Mouse (Mus musculus): ENCODE results near the gene Skint7. TPM values are rescaled to one million over a fixed set of nuclear protein-coding genes. Genes with fewer than 3 reads are reported as not detected.

Skint7 gene
- not detected for polyA plus RNA-seq (2015; fragmentation: Illumina TruSeq; extraction: RNeasy Lipid Tissue Mini Kit (QIAGEN cat#74804); ENCODE audit: insufficient read depth, low read depth, low replicate concordance)

GRCm38 (mm10) chr4:111972623-111973022 is at the start of gene Skint7:
Skint7 (plus strand) TSS chr4:111972923.

GRCm38 (mm10) chr4:112005969-112006368 is 33.2 kb downstream of the Skint7 start, which contains the start of gene Skint1:
Skint1 (plus strand) TSS chr4:112006269.

Other genes with a start within 250 kb of the Skint7 start
- not detected for gene Slc5a9, start 70.0 kb upstream of the Skint7 start, polyA plus RNA-seq (2015; fragmentation: Illumina TruSeq; extraction: RNeasy Lipid Tissue Mini Kit (QIAGEN cat#74804); ENCODE audit: insufficient read depth, low read depth, low replicate concordance)
- gene Skint8, start 53.5 kb upstream of the Skint7 start, polyA plus RNA-seq (2015; fragmentation: Illumina TruSeq; extraction: RNeasy Lipid Tissue Mini Kit (QIAGEN cat#74804); ENCODE audit: insufficient read depth, low read depth, low replicate concordance), result not detected
- gene Skint1, start 33.3 kb downstream of the Skint7 start, polyA plus RNA-seq (2015; fragmentation: Illumina TruSeq; extraction: RNeasy Lipid Tissue Mini Kit (QIAGEN cat#74804); ENCODE audit: insufficient read depth, low read depth, low replicate concordance), result not detected
- gene Skint4, start 99.1 kb downstream of the Skint7 start, polyA plus RNA-seq (2015; fragmentation: Illumina TruSeq; extraction: RNeasy Lipid Tissue Mini Kit (QIAGEN cat#74804); ENCODE audit: insufficient read depth, low read depth, low replicate concordance), result not detected